Mouse (Mus musculus): ENCODE results near the gene Cd59a. TPM values are rescaled to one million over a fixed set of nuclear protein-coding genes. Genes with fewer than 3 reads are reported as not detected.
"Not testable (repeated sequence)": the region's sequence is repeated elsewhere in the genome, so short reads cannot be mapped to it uniquely, and the experiment has no call there.

Gene Cd59a
- polyA plus RNA-seq (2015; fragmentation: Nextera tagmentation; extraction: Ambion mirVana) = 45.4 and 48.4 TPM in 2 replicates

GRCm38 (mm10) chr2:104095741-104096213 lies at the start of gene Cd59a:
Gene Cd59a (plus strand): TSS chr2:104095801.
- Histone ChIP-seq H3K27ac (ENCODE audit: low read length) (peak within 1 kb of the TSS; percentile 91), H3K9me3 (ENCODE audit: low read length) (no peaks in the 10 kb centered on the region), H3K4me2 (replicated peaks; ENCODE audit: low read depth, low read length) (peak within 1 kb of the TSS; percentile 82), H3K9ac (replicated peaks; ENCODE audit: low read length) (peak within 1 kb of the TSS; percentile 79), H3K4me3 (ENCODE audit: low read length) (peak within 1 kb of the TSS; percentile 64), H3K36me3 (ENCODE audit: insufficient read depth, low read length) (no peaks in the 10 kb centered on the region), H3K27me3 (ENCODE audit: insufficient read depth, low read length) (no peaks in the 10 kb centered on the region), H3K4me1 (ENCODE audit: insufficient read depth, low read length) (peaks cover 12% of the 10 kb centered on the region; the same call in 1 of the 2 replicates)
- ATAC-seq (ENCODE audit: low FRiP score, low TSS enrichment) = peak; percentile 96
- WGBS = 2% methylated on average over 15 of the region's 15 CpGs

GRCm38 (mm10) chr2:104058381-104058780 lies 37.2 kb upstream of the Cd59a start:
- 94% methylated on average over 1 of the region's 1 CpGs for WGBS
- peaks cover 24% of the 10 kb centered on the region for H3K36me3 ChIP-seq (ENCODE audit: insufficient read depth, low read length)

DNA sequence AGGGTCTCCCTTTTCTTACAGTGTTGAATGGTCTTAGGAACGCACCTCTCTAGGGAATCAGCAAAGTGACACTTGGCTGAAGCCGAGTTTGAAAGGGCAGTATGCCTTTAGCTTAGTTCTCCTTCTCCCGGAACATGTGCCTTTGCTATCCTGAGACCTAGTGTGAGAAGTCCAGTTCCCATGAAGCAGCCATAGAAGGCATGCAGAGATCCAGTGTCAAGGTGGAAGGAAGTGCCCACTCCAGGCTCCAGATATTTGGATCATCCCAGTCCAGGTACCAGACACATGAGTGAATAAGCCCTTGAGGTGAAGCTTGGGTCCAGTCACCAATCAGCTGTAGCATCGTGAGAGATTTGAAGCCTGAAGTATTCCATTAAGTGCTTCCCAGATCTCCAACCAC lies 36.6 kb upstream of the Cd59a start:
- Histone ChIP-seq H3K4me3 (ENCODE audit: low read length) (no peak overlapping the region), H3K36me3 (ENCODE audit: insufficient read depth, low read length) (peaks cover 24% of the 10 kb centered on the region), H3K9me3 (ENCODE audit: low read length) (no peaks in the 10 kb centered on the region), H3K9ac (replicated peaks; ENCODE audit: low read length) (no peak overlapping the region), H3K27ac (ENCODE audit: low read length) (no peak overlapping the region), H3K4me2 (replicated peaks; ENCODE audit: low read depth, low read length) (no peak overlapping the region), H3K27me3 (ENCODE audit: insufficient read depth, low read length) (no peaks in the 10 kb centered on the region), H3K4me1 (ENCODE audit: insufficient read depth, low read length) (no peaks in the 10 kb centered on the region)
- ATAC-seq (ENCODE audit: low FRiP score, low TSS enrichment) = no peak
- WGBS = 93% methylated on average over 4 of the region's 4 CpGs

More at GRCm38 (mm10) chr2:104058381-104058780, 37.2 kb upstream of the Cd59a start:
- no peak overlapping the region for H3K9ac ChIP-seq (replicated peaks; ENCODE audit: low read length)
- H3K27me3 ChIP-seq (ENCODE audit: insufficient read depth, low read length) = no peaks in the 10 kb centered on the region
- H3K27ac ChIP-seq (ENCODE audit: low read length) = no peak overlapping the region
- no peak overlapping the region for H3K4me3 ChIP-seq (ENCODE audit: low read length)
- no peak for ATAC-seq (ENCODE audit: low FRiP score, low TSS enrichment)
- H3K9me3 ChIP-seq (ENCODE audit: low read length) = no peaks in the 10 kb centered on the region
- H3K4me2 ChIP-seq (replicated peaks; ENCODE audit: low read depth, low read length) = no peak overlapping the region
- H3K4me1 ChIP-seq (ENCODE audit: insufficient read depth, low read length) = no peaks in the 10 kb centered on the region

GRCm38 (mm10) chr2:104059786-104060185 lies 35.8 kb upstream of the Cd59a start:
- no peaks in the 10 kb centered on the region for H3K9me3 ChIP-seq (ENCODE audit: low read length)
- 75% methylated on average over 10 of the region's 10 CpGs for WGBS
- no peak overlapping the region for H3K4me3 ChIP-seq (ENCODE audit: low read length)
- ATAC-seq (ENCODE audit: low FRiP score, low TSS enrichment) = no peak
- H3K9ac ChIP-seq (replicated peaks; ENCODE audit: low read length) = no peak overlapping the region
- H3K36me3 ChIP-seq (ENCODE audit: insufficient read depth, low read length) = peaks cover 24% of the 10 kb centered on the region
- H3K4me2 ChIP-seq (replicated peaks; ENCODE audit: low read depth, low read length) = no peak overlapping the region
- H3K27me3 ChIP-seq (ENCODE audit: insufficient read depth, low read length) = no peaks in the 10 kb centered on the region
- no peak overlapping the region for H3K27ac ChIP-seq (ENCODE audit: low read length)
- no peaks in the 10 kb centered on the region for H3K4me1 ChIP-seq (ENCODE audit: insufficient read depth, low read length)

GRCm38 (mm10) chr2:104060996-104061395 lies 34.6 kb upstream of the Cd59a start:
- Histone ChIP-seq H3K4me1 (ENCODE audit: insufficient read depth, low read length) (no peaks in the 10 kb centered on the region), H3K27ac (ENCODE audit: low read length) (no peak overlapping the region)

DNA sequence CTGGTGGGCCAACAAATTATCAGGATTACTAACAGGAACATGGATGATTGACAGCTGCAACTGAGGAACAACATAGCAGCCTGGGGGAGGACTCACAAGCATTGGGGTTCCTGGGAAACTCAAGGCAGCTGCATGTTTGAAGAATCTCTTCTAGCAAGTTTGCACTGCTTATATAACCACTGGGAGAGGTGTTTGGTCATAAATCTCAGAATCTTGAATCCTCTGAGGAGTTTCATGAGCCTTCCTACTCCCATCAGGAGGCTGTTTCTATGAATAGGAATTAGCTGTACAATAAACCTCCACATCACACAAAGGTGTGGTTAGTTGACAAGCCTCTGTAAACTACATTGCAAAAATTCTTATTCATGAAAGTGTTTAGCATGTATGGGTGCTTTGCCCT lies 32.9 kb upstream of the Cd59a start:
- peaks cover 19% of the 10 kb centered on the region for H3K36me3 ChIP-seq (ENCODE audit: insufficient read depth, low read length)
- ATAC-seq (ENCODE audit: low FRiP score, low TSS enrichment) = no peak
- H3K9ac ChIP-seq (replicated peaks; ENCODE audit: low read length) = no peak overlapping the region
- no peaks in the 10 kb centered on the region for H3K27me3 ChIP-seq (ENCODE audit: insufficient read depth, low read length)
- no peak overlapping the region for H3K4me3 ChIP-seq (ENCODE audit: low read length)
- no peaks in the 10 kb centered on the region for H3K9me3 ChIP-seq (ENCODE audit: low read length)
- H3K4me1 ChIP-seq (ENCODE audit: insufficient read depth, low read length) = no peaks in the 10 kb centered on the region
- no peak overlapping the region for H3K27ac ChIP-seq (ENCODE audit: low read length)
- H3K4me2 ChIP-seq (replicated peaks; ENCODE audit: low read depth, low read length) = no peak overlapping the region

More at GRCm38 (mm10) chr2:104060996-104061395, 34.6 kb upstream of the Cd59a start:
- no peak overlapping the region for H3K4me2 ChIP-seq (replicated peaks; ENCODE audit: low read depth, low read length)
- H3K36me3 ChIP-seq (ENCODE audit: insufficient read depth, low read length) = peaks cover 19% of the 10 kb centered on the region
- H3K27me3 ChIP-seq (ENCODE audit: insufficient read depth, low read length) = no peaks in the 10 kb centered on the region
- WGBS = 95% methylated on average over 6 of the region's 6 CpGs
- no peak overlapping the region for H3K9ac ChIP-seq (replicated peaks; ENCODE audit: low read length)
- H3K4me3 ChIP-seq (ENCODE audit: low read length) = no peak overlapping the region
- H3K9me3 ChIP-seq (ENCODE audit: low read length) = no peaks in the 10 kb centered on the region
- no peak for ATAC-seq (ENCODE audit: low FRiP score, low TSS enrichment)

- Histone ChIP-seq H3K36me3 (ENCODE audit: insufficient read depth, low read length) (peaks cover 13% of the 10 kb centered on the region), H3K4me3 (ENCODE audit: low read length) (no peak overlapping the region), H3K4me2 (replicated peaks; ENCODE audit: low read depth, low read length) (no peak overlapping the region), H3K27me3 (ENCODE audit: insufficient read depth, low read length) (no peaks in the 10 kb centered on the region), H3K27ac (ENCODE audit: low read length) (no peak overlapping the region), H3K4me1 (ENCODE audit: insufficient read depth, low read length) (no peaks in the 10 kb centered on the region), H3K9ac (replicated peaks; ENCODE audit: low read length) (no peak overlapping the region), H3K9me3 (ENCODE audit: low read length) (no peaks in the 10 kb centered on the region)
- WGBS = 88% methylated on average over 2 of the region's 2 CpGs
- no peak for ATAC-seq (ENCODE audit: low FRiP score, low TSS enrichment)
Observed at GRCm38 (mm10) chr2:104064152-104064551, 31.4 kb upstream of the Cd59a start.

GRCm38 (mm10) chr2:104065526-104065925 lies 30.1 kb upstream of the Cd59a start, which contains the start of gene Gm10912:
Gene Gm10912 (plus strand): TSS chr2:104065826.
- WGBS = 94% methylated on average over 5 of the region's 6 CpGs
- H3K27ac ChIP-seq (ENCODE audit: low read length); ATAC-seq (ENCODE audit: low FRiP score, low TSS enrichment); H3K9me3 ChIP-seq (ENCODE audit: low read length); H3K9ac ChIP-seq (replicated peaks; ENCODE audit: low read length); H3K27me3 ChIP-seq (ENCODE audit: insufficient read depth, low read length); H3K4me1 ChIP-seq (ENCODE audit: insufficient read depth, low read length); H3K4me2 ChIP-seq (replicated peaks; ENCODE audit: low read depth, low read length); H3K36me3 ChIP-seq (ENCODE audit: insufficient read depth, low read length); H3K4me3 ChIP-seq (ENCODE audit: low read length): not testable (repeated sequence)

DNA sequence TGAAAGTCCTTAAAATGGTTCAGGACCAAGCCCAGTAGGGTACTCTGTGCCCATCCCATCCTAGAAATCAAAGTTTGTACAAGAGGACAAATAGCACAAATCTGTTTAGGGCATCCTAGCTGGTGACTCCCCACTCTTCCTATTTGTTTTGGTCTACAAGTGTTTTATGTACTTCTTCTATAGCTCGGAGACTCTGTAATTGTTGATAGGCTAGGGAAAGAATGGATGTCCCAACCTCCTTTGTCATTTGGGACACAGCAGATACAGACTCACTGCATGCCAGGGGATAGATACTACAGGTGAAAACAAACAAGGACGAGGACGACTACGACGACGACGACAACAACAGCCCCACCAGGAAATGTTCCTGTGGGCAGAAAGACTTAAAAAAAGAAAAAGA lies 27.2 kb upstream of the Cd59a start, which contains the start of gene Gm10799:
Gene Gm10799, minus strand, starts transcription at position 101 of the 400 bp plus-strand sequence.
- not testable (repeated sequence) for H3K27ac ChIP-seq (ENCODE audit: low read length); H3K9me3 ChIP-seq (ENCODE audit: low read length); H3K4me3 ChIP-seq (ENCODE audit: low read length); H3K4me2 ChIP-seq (replicated peaks; ENCODE audit: low read depth, low read length); H3K36me3 ChIP-seq (ENCODE audit: insufficient read depth, low read length); ATAC-seq (ENCODE audit: low FRiP score, low TSS enrichment); H3K27me3 ChIP-seq (ENCODE audit: insufficient read depth, low read length); H3K4me1 ChIP-seq (ENCODE audit: insufficient read depth, low read length); H3K9ac ChIP-seq (replicated peaks; ENCODE audit: low read length)
- WGBS = 84% methylated on average over 7 of the region's 7 CpGs

- peak; percentile 94 for ATAC-seq (ENCODE audit: low FRiP score, low TSS enrichment)
Observed at GRCm38 (mm10) chr2:104069704-104070185, 25.9 kb upstream of the Cd59a start, which contains the start of gene Cd59b. Gene Cd59b (plus strand): TSS chr2:104069849.

More at GRCm38 (mm10) chr2:104069704-104070185, 25.9 kb upstream of the Cd59a start, which contains the start of gene Cd59b:
- Histone ChIP-seq H3K4me3 (ENCODE audit: low read length) (peak within 1 kb of the TSS; percentile 45), H3K4me1 (ENCODE audit: insufficient read depth, low read length) (0 out of 2 replicates have a peak, but pooled peaks cover 4% of the 10 kb centered on the region), H3K27ac (ENCODE audit: low read length) (peak within 1 kb of the TSS; percentile 53), H3K9me3 (ENCODE audit: low read length) (no peaks in the 10 kb centered on the region), H3K27me3 (ENCODE audit: insufficient read depth, low read length) (no peaks in the 10 kb centered on the region), H3K36me3 (ENCODE audit: insufficient read depth, low read length) (no peaks in the 10 kb centered on the region), H3K9ac (replicated peaks; ENCODE audit: low read length) (peak within 1 kb of the TSS; percentile 46), H3K4me2 (replicated peaks; ENCODE audit: low read depth, low read length) (peak within 1 kb of the TSS; percentile 56)
- WGBS = 4% methylated on average over 12 of the region's 13 CpGs

Data from kidney, embryonic 16.5 days (tissue).